Mouse (Mus musculus): ENCODE measurements around the gene Top1.
A peak's percentile ranks its signal among the peaks of the same experiment; 100 is the strongest.

The Top1 gene

GRCm38 (mm10) chr2:160718811-160719210 lies 73.1 kb downstream of the Top1 start:
- 0 out of 2 replicates have a peak, but pooled peaks have one; percentile 12 for ATAC-seq (ENCODE audit: low TSS enrichment)

GRCm38 (mm10) chr2:160722714-160723113 lies 77.0 kb downstream of the Top1 start:
- no peak for ATAC-seq (ENCODE audit: low TSS enrichment)

DNA sequence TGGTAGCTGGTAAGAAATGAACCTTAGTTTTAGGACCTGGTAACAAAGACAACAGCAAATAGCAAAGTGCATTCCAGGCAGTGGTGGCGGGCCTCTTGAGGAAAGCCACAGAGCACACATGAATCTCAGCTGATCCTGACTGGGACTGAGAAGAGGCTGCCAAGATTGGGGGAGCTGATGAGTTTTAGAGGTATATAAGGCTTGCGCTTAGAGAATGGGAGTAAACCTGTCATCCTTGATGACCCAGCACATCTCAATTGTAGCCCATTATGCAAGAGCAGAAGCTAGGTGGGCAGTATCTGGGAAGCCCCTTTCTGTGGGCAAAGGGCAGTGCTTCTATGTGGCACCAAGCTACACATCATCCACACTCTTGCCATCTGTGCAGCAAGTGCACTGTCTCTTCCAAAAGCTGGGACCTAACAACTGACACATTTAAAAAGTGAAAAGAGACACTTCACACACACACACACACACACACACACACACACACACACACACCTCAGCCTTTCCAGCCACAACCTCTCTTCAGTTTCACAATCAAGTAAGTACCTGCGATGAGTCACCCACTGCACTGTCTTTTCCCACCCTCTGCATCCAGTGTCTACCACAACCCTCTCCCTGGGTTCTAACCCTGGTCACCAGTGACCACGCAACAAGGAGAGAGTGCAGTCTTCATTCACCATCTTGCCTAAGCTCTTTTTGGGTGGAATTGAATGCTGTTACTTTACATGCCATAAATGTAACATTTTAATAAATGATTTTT lies 78.1 kb downstream of the Top1 start:
- no peak for ATAC-seq (ENCODE audit: low TSS enrichment)

GRCm38 (mm10) chr2:160724536-160724935 lies 78.8 kb downstream of the Top1 start:
- ATAC-seq (ENCODE audit: low TSS enrichment), result no peak

- ATAC-seq (ENCODE audit: low TSS enrichment), result no peak
Observed at GRCm38 (mm10) chr2:160725877-160726864, 80.5 kb downstream of the Top1 start.

DNA sequence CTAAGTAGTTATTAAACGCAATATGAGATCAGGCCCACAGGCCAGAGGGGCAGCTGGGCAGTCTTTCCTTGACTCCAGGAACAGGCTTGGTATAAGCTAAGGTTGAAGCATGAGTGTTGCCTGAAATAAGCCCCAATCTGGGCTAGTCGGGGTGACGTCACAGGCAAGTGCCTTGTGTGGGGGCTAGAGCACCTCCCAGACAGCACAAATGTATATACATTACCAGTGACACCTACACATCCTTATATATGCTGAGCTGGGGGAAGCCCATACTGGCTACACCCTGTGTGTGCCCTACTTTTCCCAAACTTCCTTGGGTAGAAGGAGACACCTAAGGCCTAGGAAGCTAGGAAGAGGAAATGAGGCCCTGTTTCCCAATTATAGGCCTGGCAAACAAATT lies 83.3 kb downstream of the Top1 start:
- peak; percentile 63 for ATAC-seq (ENCODE audit: low TSS enrichment)

GRCm38 (mm10) chr2:160729436-160729835 lies 83.7 kb downstream of the Top1 start:
- ATAC-seq (ENCODE audit: low TSS enrichment), result no peak

- ATAC-seq (ENCODE audit: low TSS enrichment), result no peak
Observed at GRCm38 (mm10) chr2:160729851-160730796, 84.4 kb downstream of the Top1 start.

DNA sequence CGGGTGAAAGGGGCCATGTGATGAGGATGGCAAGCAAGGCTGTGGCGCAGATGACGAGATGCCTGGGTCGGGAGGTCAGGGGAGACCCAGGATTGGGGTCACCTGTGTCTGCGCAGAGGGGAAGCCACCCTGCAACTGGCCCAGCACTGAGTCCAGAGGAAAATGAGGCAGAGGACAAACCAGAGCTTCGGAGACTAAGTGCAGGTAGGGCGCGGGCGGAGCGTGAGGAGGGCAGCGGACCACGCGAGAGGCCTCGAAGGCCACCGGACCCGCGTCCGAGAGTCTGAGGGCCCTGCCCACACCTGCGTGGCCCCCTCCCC lies 85.1 kb downstream of the Top1 start:
- 0 out of 2 replicates have a peak, but pooled peaks have one; percentile 0 for ATAC-seq (ENCODE audit: low TSS enrichment)

GRCm38 (mm10) chr2:160731117-160731838 lies 85.6 kb downstream of the Top1 start, which contains the start of gene Plcg1:
Plcg1 (plus strand) TSS chr2:160731300.
- ATAC-seq (ENCODE audit: low TSS enrichment), result peak; percentile 73

DNA sequence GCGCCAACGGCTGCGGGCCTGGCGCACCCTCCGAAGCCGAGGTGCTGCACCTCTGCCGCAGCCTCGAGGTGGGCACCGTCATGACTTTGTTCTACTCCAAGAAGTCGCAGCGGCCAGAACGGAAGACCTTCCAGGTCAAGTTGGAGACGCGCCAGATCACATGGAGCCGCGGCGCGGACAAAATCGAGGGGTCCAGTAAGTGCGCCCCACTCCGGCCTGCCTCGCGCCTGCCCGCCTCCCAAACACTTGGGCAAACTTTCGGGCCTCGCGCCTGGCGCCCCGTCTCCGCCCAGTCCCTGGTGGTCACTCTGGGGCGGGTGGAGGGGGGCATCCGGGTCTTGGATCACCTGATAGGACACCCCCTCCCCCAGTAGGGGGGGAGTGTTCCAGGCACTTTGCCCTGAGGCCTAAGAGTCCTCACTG lies 86.2 kb downstream of the Top1 start:
- ATAC-seq (ENCODE audit: low TSS enrichment), result no peak

DNA sequence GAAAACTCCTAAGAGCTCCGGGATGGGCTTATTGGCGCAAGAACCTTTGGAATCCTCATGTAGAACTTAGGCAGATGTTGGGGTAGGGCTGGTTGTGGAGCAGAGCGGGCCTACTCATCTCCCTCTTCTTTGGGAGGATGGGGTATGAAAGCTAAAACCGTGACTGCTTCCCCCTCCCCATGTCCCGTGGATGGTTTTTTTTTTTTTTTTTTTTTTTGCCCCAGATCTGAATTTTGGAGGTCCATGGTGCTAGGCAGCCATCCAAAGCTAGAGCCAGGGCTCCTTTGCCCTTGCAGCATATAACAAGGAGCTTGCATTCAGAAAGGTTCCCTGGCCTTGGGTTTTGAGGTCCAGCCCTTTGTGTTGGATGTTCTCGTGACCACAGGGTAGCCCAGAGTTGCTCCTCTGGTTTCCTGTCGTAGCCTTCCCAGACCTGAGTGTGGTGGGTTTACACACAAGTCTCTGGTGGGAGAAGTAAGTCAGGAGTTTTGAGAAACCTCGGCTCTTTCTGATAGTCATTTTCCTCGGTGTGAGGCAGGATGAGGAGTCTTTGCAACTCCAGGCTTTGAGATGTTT lies 86.8 kb downstream of the Top1 start:
- ATAC-seq (ENCODE audit: low TSS enrichment), result no peak

DNA sequence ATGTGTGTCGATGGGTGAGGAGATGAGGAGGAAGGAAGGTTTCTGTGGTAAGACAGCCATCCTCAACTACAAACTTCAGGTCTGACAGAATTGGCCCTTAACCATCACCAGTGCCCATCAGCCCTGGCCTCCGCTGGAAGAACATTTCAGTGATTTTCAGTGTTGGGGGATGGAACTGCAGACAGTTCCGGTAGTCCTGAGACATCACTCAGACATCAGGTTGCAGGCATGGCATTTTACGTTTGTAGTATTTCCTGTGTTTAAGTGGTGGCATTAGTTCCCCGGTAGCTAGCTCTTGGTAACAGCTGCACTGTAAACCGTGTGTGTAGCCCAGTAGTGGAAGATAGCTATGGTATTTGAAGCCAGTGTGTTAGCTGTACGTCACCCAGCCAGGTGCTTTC lies 87.4 kb downstream of the Top1 start:
- ATAC-seq (ENCODE audit: low TSS enrichment), result no peak

DNA sequence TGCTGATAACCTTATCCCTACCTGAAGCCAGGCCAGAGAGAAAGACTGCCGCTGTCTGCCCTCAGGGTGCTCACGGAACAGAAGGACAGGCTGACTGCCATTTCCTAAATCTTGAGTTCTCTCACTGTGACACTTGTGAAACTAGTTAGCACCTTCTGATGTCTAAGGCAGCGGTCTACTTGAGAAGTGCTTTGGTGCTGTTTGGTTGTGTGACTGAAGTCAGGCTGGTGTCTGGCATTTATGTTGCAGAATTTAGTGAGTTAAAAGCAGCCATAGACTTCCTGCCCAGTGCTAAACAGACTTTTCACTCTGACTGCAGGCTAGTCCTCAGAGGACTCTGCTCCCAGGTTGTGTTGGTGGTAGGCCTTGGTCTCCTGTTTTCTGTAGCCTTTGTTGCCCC lies 88.6 kb downstream of the Top1 start:
- no peak for ATAC-seq (ENCODE audit: low TSS enrichment)

DNA sequence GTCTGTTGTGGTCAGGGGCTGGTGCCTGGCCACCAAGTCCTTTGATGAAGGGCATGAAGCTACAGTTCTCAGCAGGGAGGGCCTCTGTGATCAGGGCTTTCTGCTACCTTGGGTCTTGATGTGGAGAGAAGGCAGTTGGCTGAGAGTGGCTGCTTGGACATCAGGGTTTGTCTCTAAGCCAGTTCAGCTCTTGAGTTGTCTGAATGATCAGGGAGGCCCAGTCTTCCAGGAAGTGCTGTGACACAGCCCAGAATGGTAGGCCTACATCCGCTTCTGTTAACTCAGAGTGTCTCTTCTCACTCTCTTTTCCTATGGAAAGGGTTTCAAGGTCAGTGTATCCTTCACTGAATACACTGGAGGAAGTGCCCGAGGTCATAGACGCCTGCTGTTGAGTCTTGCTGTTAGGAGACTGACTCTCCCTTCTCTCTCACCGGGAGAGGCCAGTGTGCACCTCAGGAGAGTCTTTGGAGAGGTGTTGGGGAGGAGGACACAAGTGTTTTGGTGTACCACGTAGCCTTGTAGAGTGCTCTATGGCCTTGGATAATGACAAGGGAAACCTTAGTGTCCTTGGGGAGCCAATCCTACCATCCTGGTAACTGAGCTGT lies 90.1 kb downstream of the Top1 start:
- no peak for ATAC-seq (ENCODE audit: low TSS enrichment)

GRCm38 (mm10) chr2:160736466-160736865 lies 90.8 kb downstream of the Top1 start:
- no peak for ATAC-seq (ENCODE audit: low TSS enrichment)

DNA sequence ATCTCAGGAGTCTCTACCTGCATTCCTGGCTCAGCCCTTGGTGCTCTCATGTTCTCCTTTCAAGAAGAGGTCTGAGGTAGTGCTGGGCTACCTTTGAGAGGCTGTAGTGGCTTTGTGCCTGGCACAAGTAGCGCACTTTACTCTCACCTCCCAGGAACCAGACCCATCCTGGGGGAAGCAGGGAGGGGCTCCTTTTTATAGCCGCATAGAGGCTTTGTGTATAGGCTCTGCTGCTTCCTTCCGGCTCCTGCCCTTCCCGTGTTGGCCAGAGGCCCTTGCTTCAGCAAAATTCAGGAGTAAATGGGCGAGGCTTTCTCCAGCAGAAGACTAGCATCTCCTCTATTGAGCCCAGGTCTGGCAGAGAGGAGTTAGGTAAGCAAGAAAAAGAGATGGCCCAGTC lies 92.7 kb downstream of the Top1 start:
- ATAC-seq (ENCODE audit: low TSS enrichment), result no peak

DNA sequence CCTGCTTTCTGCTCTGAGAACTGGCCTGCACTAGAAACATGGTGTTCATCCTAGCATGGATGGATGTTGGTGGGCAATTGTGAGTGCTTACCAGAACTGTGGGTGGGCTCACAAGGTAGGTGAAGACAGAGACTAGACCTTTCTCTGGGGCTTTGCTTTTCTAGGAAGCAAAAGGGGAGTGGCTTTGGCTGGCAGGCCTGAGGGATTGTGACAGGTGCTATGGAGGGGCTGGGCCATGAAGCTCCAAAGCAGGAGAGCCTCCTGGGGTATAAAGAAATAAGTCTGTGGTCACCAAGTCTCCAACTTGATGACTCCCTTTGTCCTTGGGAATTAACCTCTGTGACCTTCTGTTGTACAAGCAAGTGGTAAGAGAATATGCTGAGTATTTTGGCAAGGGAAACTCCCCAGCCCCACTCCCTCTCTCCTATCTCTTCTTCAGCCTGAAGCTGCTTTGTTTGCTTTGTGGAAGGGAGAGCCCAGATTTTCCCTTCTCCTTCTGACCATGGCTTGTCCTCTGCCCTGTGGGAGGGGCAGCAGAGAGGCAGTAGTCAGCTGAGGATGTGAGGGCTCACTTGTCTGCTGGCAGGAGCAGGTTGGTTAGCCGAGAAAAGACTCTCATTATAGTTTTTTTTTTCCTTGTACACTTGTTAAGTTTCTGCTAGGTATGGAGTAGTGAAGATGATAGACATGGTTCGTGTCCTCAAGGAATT lies 94.1 kb downstream of the Top1 start:
- no peak for ATAC-seq (ENCODE audit: low TSS enrichment)

DNA sequence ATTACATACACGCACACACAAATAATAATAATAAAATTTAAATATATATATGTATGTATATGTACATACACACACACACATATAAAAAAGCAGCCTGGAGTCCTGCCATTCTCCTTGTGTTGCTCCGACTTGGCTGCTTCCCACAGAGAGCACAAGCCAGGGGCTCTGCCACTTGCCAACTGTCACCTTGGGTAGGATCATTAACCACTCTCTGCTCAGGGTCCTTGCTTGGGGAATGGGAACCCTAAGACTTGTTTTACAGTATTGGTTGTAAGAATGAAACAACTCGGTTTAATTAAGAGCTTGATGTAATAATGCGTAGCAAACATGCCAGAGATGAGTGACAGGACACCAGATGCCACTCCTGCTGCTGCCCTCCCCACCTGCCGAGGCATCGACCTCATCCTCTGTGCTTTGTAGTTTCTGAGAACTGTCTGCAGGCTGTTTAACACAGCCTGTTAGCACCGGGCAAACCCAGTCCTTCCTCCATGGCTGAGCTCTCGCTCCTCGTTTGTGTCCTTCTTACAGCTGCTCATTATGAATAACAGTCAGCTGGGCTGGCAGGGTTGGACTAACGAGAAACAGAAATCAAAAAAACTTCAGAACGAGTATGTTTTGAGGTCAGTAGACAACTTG lies 95.0 kb downstream of the Top1 start:
- ATAC-seq (ENCODE audit: low TSS enrichment), result no peak

Data from frontal cortex, adult (tissue).